Comparison of ENCODE assay signal across 18 mouse cellular contexts in the genomic region with DNA sequence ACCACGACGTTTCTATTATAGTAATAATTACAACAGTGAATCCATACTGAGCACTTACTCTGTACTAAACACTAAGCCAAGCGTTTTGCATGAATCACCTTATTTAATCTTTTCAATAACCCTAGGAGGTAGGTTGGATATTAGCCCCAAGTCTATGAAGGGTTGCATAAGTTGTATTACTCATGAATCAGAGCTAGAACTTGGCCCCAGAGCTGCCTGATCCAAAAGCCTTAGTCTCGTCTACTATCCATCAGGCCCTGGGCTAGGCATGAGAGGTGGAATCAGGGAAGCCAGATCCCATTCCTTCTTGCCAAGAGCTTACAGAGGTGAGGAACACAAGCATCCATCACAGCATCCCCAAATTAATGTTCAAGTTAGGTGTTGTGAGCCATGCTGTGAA. TPM values are rescaled to one million over a fixed set of nuclear protein-coding genes. Genes with fewer than 3 reads are reported as not detected.
"Had no signal": no experiment of that assay in that cellular context is flagged by ENCODE, and none has a peak within 500 bp of the region (broad histone marks: within the 10 kb centered on the region; RNA-seq: fewer than 3 reads in every experiment).

No protein-coding gene starts in this region.

- H3K27ac ChIP-seq: midbrain, embryonic 10.5 days; midbrain, embryonic 12.5 days; neural tube, embryonic 13.5 days; neural tube, embryonic 15.5 days; stomach, embryonic 15.5 days; stomach, postnatal 0 days had no signal

- H3K4me3 ChIP-seq: midbrain, embryonic 10.5 days; midbrain, embryonic 12.5 days; myocyte; neural tube, embryonic 13.5 days; neural tube, embryonic 15.5 days; stomach, embryonic 15.5 days had no signal

- H3K27me3 ChIP-seq: midbrain, embryonic 12.5 days; neural tube, embryonic 13.5 days; neural tube, embryonic 15.5 days; stomach, embryonic 15.5 days had no signal

- DNase-seq: lung, adult 18-20 months; lung, embryonic 14.5 days; lung, postnatal 10 days; lung, postnatal 4 days; midbrain, embryonic 14.5 days; right cerebral cortex, postnatal 14 days; thymus, adult 2 months; thymus, postnatal 25 days; thymus, postnatal 4 days had no signal

- H3K36me3 ChIP-seq: midbrain, embryonic 10.5 days; midbrain, embryonic 12.5 days; neural tube, embryonic 13.5 days; neural tube, embryonic 15.5 days; stomach, embryonic 15.5 days had no signal

- H3K4me1 ChIP-seq: midbrain, embryonic 10.5 days; midbrain, embryonic 12.5 days; neural tube, embryonic 13.5 days; neural tube, embryonic 15.5 days; stomach, embryonic 15.5 days had no signal

- H3K9me3 ChIP-seq: midbrain, embryonic 10.5 days; midbrain, embryonic 12.5 days; neural tube, embryonic 13.5 days; neural tube, embryonic 15.5 days; stomach, embryonic 15.5 days had no signal

RNA-seq across cellular contexts. Expression of a gene that starts 30.2 kb away (rescaled TPM):
- polyA plus RNA-seq: midbrain, embryonic 14.5 days; spleen, adult 2 months; testis, adult 2 months; thymus, adult 2 months had no signal
